Mouse (Mus musculus) CD4-positive, CD25-positive, alpha-beta regulatory T cell, adult 4 months (primary cell): ENCODE measurements around the gene Olfr692. TPM values are rescaled to one million over a fixed set of nuclear protein-coding genes. Genes with fewer than 3 reads are reported as not detected.
A peak's percentile ranks its signal among the peaks of the same experiment; 100 is the strongest.
"Not testable (repeated sequence)": the region's sequence is repeated elsewhere in the genome, so short reads cannot be mapped to it uniquely, and the experiment has no call there.

ENCODE experiments used
- ATAC-seq: one replicate; pipeline ENCODE4 v1.8.0; 2017
- polyA plus RNA-seq, 2 experiments: library from polyadenylated mRNA; unstranded; fragments of 100-300 nt; shearing (Covaris generic); gene quantifications; one replicate each; pipeline ENCODE4 v1.2.1; 2017

Gene Olfr692
- not detected for polyA plus RNA-seq

GRCm38 (mm10) chr7:105367930-105368329, at the start of gene Olfr692:
Gene Olfr692 (plus strand): TSS chr7:105368230.
- ATAC-seq, result no peak

- no peak for ATAC-seq
Observed at GRCm38 (mm10) chr7:105325302-105325701, 42.7 kb upstream of the Olfr692 start.

- ATAC-seq, result no peak
Observed at GRCm38 (mm10) chr7:105334004-105334403, 34.0 kb upstream of the Olfr692 start, which contains the start of gene Olfr690. Gene Olfr690 (minus strand): TSS chr7:105334104.

- ATAC-seq, result no peak
Observed at GRCm38 (mm10) chr7:105342170-105342569, 25.9 kb upstream of the Olfr692 start, which contains the start of gene Olfr691. Gene Olfr691 (minus strand): TSS chr7:105342270.

- ATAC-seq, result no peak
Observed at GRCm38 (mm10) chr7:105342752-105343151, 25.3 kb upstream of the Olfr692 start.

GRCm38 (mm10) chr7:105356064-105356463, 12.0 kb upstream of the Olfr692 start:
- not testable (repeated sequence) for ATAC-seq

- ATAC-seq, result not testable (repeated sequence)
Observed at GRCm38 (mm10) chr7:105356487-105356886, 11.5 kb upstream of the Olfr692 start.

GRCm38 (mm10) chr7:105361713-105362112, 6.3 kb upstream of the Olfr692 start:
- no peak for ATAC-seq

GRCm38 (mm10) chr7:105367268-105367667, 762 bp upstream of the Olfr692 start:
- ATAC-seq, result no peak

GRCm38 (mm10) chr7:105368521-105368920, 491 bp downstream of the Olfr692 start:
- no peak for ATAC-seq

GRCm38 (mm10) chr7:105372912-105373311, 4.9 kb downstream of the Olfr692 start:
- ATAC-seq, result no peak

GRCm38 (mm10) chr7:105373509-105373908, 5.5 kb downstream of the Olfr692 start:
- ATAC-seq, result no peak

GRCm38 (mm10) chr7:105373976-105374375, 5.9 kb downstream of the Olfr692 start:
- no peak for ATAC-seq

- ATAC-seq, result no peak
Observed at GRCm38 (mm10) chr7:105374866-105375265, 6.8 kb downstream of the Olfr692 start, which contains the start of gene Gm5901. Gene Gm5901 (plus strand): TSS chr7:105375038.

GRCm38 (mm10) chr7:105380329-105380728, 12.3 kb downstream of the Olfr692 start:
- no peak for ATAC-seq

- no peak for ATAC-seq
Observed at GRCm38 (mm10) chr7:105387696-105388095, 19.7 kb downstream of the Olfr692 start.

GRCm38 (mm10) chr7:105390236-105390635, 22.2 kb downstream of the Olfr692 start:
- no peak for ATAC-seq

GRCm38 (mm10) chr7:105394606-105395005, 26.6 kb downstream of the Olfr692 start:
- no peak for ATAC-seq

- no peak for ATAC-seq
Observed at GRCm38 (mm10) chr7:105395131-105395820, 27.2 kb downstream of the Olfr692 start.

- ATAC-seq, result no peak
Observed at GRCm38 (mm10) chr7:105396126-105396525, 28.1 kb downstream of the Olfr692 start.

GRCm38 (mm10) chr7:105399058-105399934, 31.3 kb downstream of the Olfr692 start:
- no peak for ATAC-seq

GRCm38 (mm10) chr7:105399935-105400624, 32.0 kb downstream of the Olfr692 start, which contains the start of gene Fam160a2:
Gene Fam160a2 (minus strand): TSS chr7:105400054.
- peak; percentile 93 for ATAC-seq

- ATAC-seq, result no peak
Observed at GRCm38 (mm10) chr7:105404268-105404667, 36.2 kb downstream of the Olfr692 start, which contains the start of gene Cnga4. Gene Cnga4 (plus strand): TSS chr7:105404568.
